Comparison of ENCODE assay signal across 23 mouse cellular contexts in genomic region chr3:145773384-145773783, GRCm38 (mm10). TPM values are rescaled to one million over a fixed set of nuclear protein-coding genes. Genes with fewer than 3 reads are reported as not detected.
DNase-seq lines count a peak whose midpoint lies in the region; ATAC-seq lines count a peak whose summit lies in the region.
"Had no signal": no experiment of that assay in that cellular context is flagged by ENCODE, and none has a peak within 500 bp of the region (broad histone marks: within the 10 kb centered on the region; RNA-seq: fewer than 3 reads in every experiment).

No protein-coding gene starts in this region.

- no peaks in the 10 kb centered on the region for H3K36me3 ChIP-seq in neural tube, embryonic 15.5 days
- no peaks in the 10 kb centered on the region for H3K36me3 ChIP-seq in forebrain, embryonic 11.5 days (ENCODE audit: control insufficient read depth, insufficient read depth, low read length)
- no peaks in the 10 kb centered on the region for H3K36me3 ChIP-seq in embryonic facial prominence, embryonic 10.5 days (replicated peaks)
- H3K36me3 ChIP-seq: embryonic facial prominence, embryonic 15.5 days; forebrain, embryonic 10.5 days; forebrain, embryonic 15.5 days; heart, embryonic 10.5 days; hindbrain, embryonic 12.5 days had no signal

- H3K4me2 ChIP-seq in neural tube, embryonic 15.5 days, result no peak overlapping the region
- H3K4me2 ChIP-seq in forebrain, embryonic 11.5 days (ENCODE audit: low read depth, low read length, severe bottlenecking), result no peak overlapping the region
- H3K4me2 ChIP-seq: embryonic facial prominence, embryonic 15.5 days; forebrain, embryonic 15.5 days; hindbrain, embryonic 12.5 days had no signal

- ATAC-seq in neural tube, embryonic 15.5 days (ENCODE audit: low FRiP score), result no peak
- ATAC-seq in forebrain, embryonic 11.5 days (replicated peaks; ENCODE audit: low FRiP score), result no peak
- ATAC-seq: forebrain, embryonic 15.5 days; hindbrain, embryonic 16.5 days had no signal

- DNase-seq in kidney, adult 18-20 months, result peak; percentile 50
- DNase-seq in kidney, postnatal 4 days, result no peak
- peak; percentile 67 for DNase-seq in kidney, adult 9 months
- DNase-seq in kidney, postnatal 10 days, result peak; percentile 34
- DNase-seq in Muller cell, postnatal 12 days (ENCODE audit: inconsistent ontology term), result no peak
- DNase-seq in forebrain, embryonic 11.5 days (ENCODE audit: low spot score), result no peak
- no peak for DNase-seq in embryonic facial prominence, embryonic 10.5 days (ENCODE audit: low spot score)
- DNase-seq: adrenal gland, adult 2 months; adrenal gland, postnatal 25 days; cerebellum, adult 18-20 months; cerebellum, adult 9-11 months; gastrocnemius, postnatal 10 days; heart, adult 18-20 months; heart, postnatal 10 days; heart, postnatal 4 days had no signal

- no peaks in the 10 kb centered on the region for H3K27me3 ChIP-seq in neural tube, embryonic 15.5 days (replicated peaks)
- H3K27me3 ChIP-seq in forebrain, embryonic 11.5 days (ENCODE audit: control insufficient read depth, insufficient read depth, low read length), result no peaks in the 10 kb centered on the region
- H3K27me3 ChIP-seq in embryonic facial prominence, embryonic 10.5 days (replicated peaks; ENCODE audit: low read depth, poor library complexity, severe bottlenecking), result no peaks in the 10 kb centered on the region
- H3K27me3 ChIP-seq: embryonic facial prominence, embryonic 15.5 days; forebrain, embryonic 15.5 days; hindbrain, embryonic 12.5 days had no signal

- no peaks in the 10 kb centered on the region for H3K9me3 ChIP-seq in neural tube, embryonic 15.5 days (replicated peaks)
- H3K9me3 ChIP-seq in forebrain, embryonic 11.5 days (ENCODE audit: control insufficient read depth, low read length), result no peaks in the 10 kb centered on the region
- H3K9me3 ChIP-seq in embryonic facial prominence, embryonic 10.5 days, result no peaks in the 10 kb centered on the region
- H3K9me3 ChIP-seq: embryonic facial prominence, embryonic 15.5 days; forebrain, embryonic 10.5 days; forebrain, embryonic 15.5 days; heart, embryonic 10.5 days; hindbrain, embryonic 12.5 days had no signal

- no peak overlapping the region for H3K4me3 ChIP-seq in neural tube, embryonic 15.5 days (replicated peaks)
- H3K4me3 ChIP-seq in forebrain, embryonic 11.5 days (ENCODE audit: low read depth, low read length), result no peak overlapping the region
- H3K4me3 ChIP-seq in embryonic facial prominence, embryonic 10.5 days, result no peak overlapping the region
- H3K4me3 ChIP-seq: embryonic facial prominence, embryonic 15.5 days; erythroblast, embryonic 14.5 days; forebrain, embryonic 10.5 days; forebrain, embryonic 15.5 days; heart, embryonic 10.5 days; hindbrain, embryonic 12.5 days had no signal

- H3K9ac ChIP-seq in neural tube, embryonic 15.5 days (replicated peaks), result no peak overlapping the region
- H3K9ac ChIP-seq in forebrain, embryonic 11.5 days (ENCODE audit: low read length), result no peak overlapping the region
- H3K9ac ChIP-seq: embryonic facial prominence, embryonic 15.5 days; forebrain, embryonic 15.5 days; hindbrain, embryonic 12.5 days had no signal

- 0 out of 2 replicates have a peak, but pooled peaks cover 3% of the 10 kb centered on the region for H3K4me1 ChIP-seq in neural tube, embryonic 15.5 days
- H3K4me1 ChIP-seq in forebrain, embryonic 11.5 days (replicated peaks; ENCODE audit: control insufficient read depth, insufficient read depth, low read length), result no peaks in the 10 kb centered on the region
- peaks cover 10% of the 10 kb centered on the region for H3K4me1 ChIP-seq in embryonic facial prominence, embryonic 10.5 days
- H3K4me1 ChIP-seq: hindbrain, embryonic 12.5 days had no signal

- no peak overlapping the region for H3K27ac ChIP-seq in neural tube, embryonic 15.5 days (replicated peaks)
- no peak overlapping the region for H3K27ac ChIP-seq in forebrain, embryonic 11.5 days (ENCODE audit: low read depth, low read length)
- no peak overlapping the region for H3K27ac ChIP-seq in embryonic facial prominence, embryonic 10.5 days (replicated peaks)
- H3K27ac ChIP-seq: embryonic facial prominence, embryonic 15.5 days; forebrain, embryonic 10.5 days; forebrain, embryonic 15.5 days; heart, embryonic 10.5 days; hindbrain, embryonic 12.5 days had no signal

- WGBS in neural tube, embryonic 15.5 days, result 94% methylated on average over 9 of the region's 9 CpGs
- WGBS in forebrain, embryonic 11.5 days, result 89% methylated on average over 9 of the region's 9 CpGs
- 88% methylated on average over 9 of the region's 9 CpGs for WGBS in embryonic facial prominence, embryonic 10.5 days

RNA-seq across cellular contexts. Expression of gene Ddah1, which starts 14.9 kb away (rescaled TPM):
- polyA plus RNA-seq in neural tube, embryonic 15.5 days (2015; fragmentation: Nextera tagmentation; extraction: Ambion mirVana), result 108 and 123 TPM in 2 replicates
- polyA plus RNA-seq in forebrain, embryonic 11.5 days (2014; fragmentation: Nextera tagmentation; extraction: Ambion mirVana), result 71.2 and 84.3 TPM in 2 replicates
- 16.5 and 22.4 TPM in 2 replicates for polyA plus RNA-seq in embryonic facial prominence, embryonic 10.5 days (2016; fragmentation: Nextera tagmentation; extraction: Ambion mirVana)

Comparison
In these comparisons a context has a peak if more than half of its experiments do, and no peak if none do; other contexts are left out.
1. DNase-seq: peak in kidney, adult 18-20 months (single experiment), kidney, adult 9 months (single experiment) and kidney, postnatal 10 days (single experiment); none in kidney, postnatal 4 days (0 of 2), Muller cell, postnatal 12 days (single experiment), forebrain, embryonic 11.5 days (single experiment) and embryonic facial prominence, embryonic 10.5 days (single experiment).